8 mouse cellular contexts compared by ENCODE assay signal in the genomic region with DNA sequence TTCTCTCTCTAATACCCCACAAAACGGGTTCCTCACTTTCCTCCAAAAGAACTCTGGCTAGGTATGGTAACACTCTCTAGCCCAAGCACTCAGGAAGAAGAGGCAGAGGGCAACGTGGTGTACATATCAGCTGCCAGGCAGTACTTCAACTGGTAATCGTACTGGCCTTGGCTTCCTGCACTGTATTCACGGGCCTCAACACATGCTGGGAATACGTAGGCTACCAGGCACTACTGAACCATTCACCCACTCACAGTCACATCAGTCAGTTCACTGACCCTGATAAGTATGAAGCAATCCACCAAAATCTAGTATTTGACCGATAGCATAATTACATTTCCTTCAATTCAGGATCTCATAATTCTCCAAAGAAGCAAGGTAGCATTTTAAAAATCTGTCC. TPM values are rescaled to one million over a fixed set of nuclear protein-coding genes. Genes with fewer than 3 reads are reported as not detected.
A peak's percentile ranks its signal among the peaks of the same experiment; 100 is the strongest.
DNase-seq lines count a peak whose midpoint lies in the region; ATAC-seq and TF ChIP-seq lines count a peak whose summit lies in the region.
"Had no signal": no experiment of that assay in that cellular context is flagged by ENCODE, and none has a peak within 500 bp of the region (broad histone marks: within the 10 kb centered on the region; RNA-seq: fewer than 3 reads in every experiment).

No protein-coding gene starts in this region.

- ATAC-seq in heart, embryonic 15.5 days (replicated peaks; ENCODE audit: insufficient number of reproducible peaks, insufficient read depth, low FRiP score, low read depth), result no peak
- no peak for ATAC-seq in liver, embryonic 16.5 days (ENCODE audit: low read depth)
- ATAC-seq: activated CD4-positive, CD25-positive, alpha-beta regulatory T cell, adult 4 months had no signal

- H3K27ac ChIP-seq in layer of hippocampus, adult 2 months, result 0 out of 2 replicates have a peak overlapping the region, but pooled peaks have one; percentile 73
- H3K27ac ChIP-seq in bone marrow macrophage, adult 2 months (ENCODE audit: insufficient read depth, low read depth, low read length), result no peak overlapping the region
- no peak overlapping the region for H3K27ac ChIP-seq in heart, embryonic 15.5 days
- H3K27ac ChIP-seq in liver, embryonic 16.5 days (ENCODE audit: low read length), result no peak overlapping the region

- 49% methylated on average over 6 of the region's 6 CpGs for WGBS in heart, embryonic 15.5 days
- WGBS in liver, embryonic 16.5 days (ENCODE audit: insufficient replicate concordance), result 27% methylated on average over 6 of the region's 6 CpGs

- peak overlapping the region; percentile 91; the same call in 1 of the 2 replicates for H3K9ac ChIP-seq in heart, embryonic 15.5 days
- H3K9ac ChIP-seq in liver, embryonic 16.5 days (ENCODE audit: low read depth, low read length), result peak overlapping the region; percentile 91

- peak overlapping the region; percentile 68 for H3K4me2 ChIP-seq in heart, embryonic 15.5 days
- H3K4me2 ChIP-seq in liver, embryonic 16.5 days (ENCODE audit: low read depth, low read length), result peak overlapping the region; percentile 73

- no peak for TF ChIP-seq POLR2A in bone marrow macrophage, adult 2 months (IDR thresholded peaks at IDR 0.05; ENCODE audit: borderline replicate concordance, low read depth, low read length)

- H3K4me1 ChIP-seq in bone marrow macrophage, adult 2 months (ENCODE audit: control insufficient read depth, insufficient read depth, low read length), result peaks cover 46% of the 10 kb centered on the region
- H3K4me1 ChIP-seq in heart, embryonic 15.5 days (replicated peaks), result peaks cover 55% of the 10 kb centered on the region
- peaks cover 48% of the 10 kb centered on the region for H3K4me1 ChIP-seq in liver, embryonic 16.5 days (ENCODE audit: control insufficient read depth, low read depth, low read length)

- H3K9me3 ChIP-seq in heart, embryonic 15.5 days (replicated peaks), result no peaks in the 10 kb centered on the region
- no peaks in the 10 kb centered on the region for H3K9me3 ChIP-seq in liver, embryonic 16.5 days (replicated peaks; ENCODE audit: control insufficient read depth, low read length)

- H3K27me3 ChIP-seq in heart, embryonic 15.5 days, result no peaks in the 10 kb centered on the region
- no peaks in the 10 kb centered on the region for H3K27me3 ChIP-seq in liver, embryonic 16.5 days (ENCODE audit: control insufficient read depth, insufficient read depth, low read depth, low read length)

- H3K36me3 ChIP-seq in heart, embryonic 15.5 days, result peaks cover 5% of the 10 kb centered on the region; the same call in 1 of the 2 replicates
- H3K36me3 ChIP-seq in liver, embryonic 16.5 days (ENCODE audit: control insufficient read depth, insufficient read depth), result no peaks in the 10 kb centered on the region; the same call in 1 of the 2 replicates

- peak overlapping the region; percentile 80; the same call in 1 of the 2 replicates for H3K4me3 ChIP-seq in layer of hippocampus, adult 2 months
- H3K4me3 ChIP-seq in bone marrow macrophage, adult 2 months (ENCODE audit: insufficient read depth, low read length), result peak overlapping the region; percentile 38
- H3K4me3 ChIP-seq in heart, embryonic 15.5 days, result peak overlapping the region; percentile 83; the same call in 1 of the 2 replicates
- H3K4me3 ChIP-seq in liver, embryonic 16.5 days (ENCODE audit: low read depth, low read length), result peak overlapping the region; percentile 87

- DNase-seq in layer of hippocampus, adult 2 months (ENCODE audit: low spot score in 2 of 2), result no peak
- no peak for DNase-seq in layer of hippocampus, postnatal 25 days (ENCODE audit: extremely low spot score in 1 of 2, low spot score in 1 of 2)
- DNase-seq in embryo, embryonic 10 days (ENCODE audit: low spot score), result no peak
- no peak for DNase-seq in layer of hippocampus, adult 8-10 months (ENCODE audit: low spot score in 2 of 2)

- TF ChIP-seq CTCF in layer of hippocampus, adult 2 months (conservative IDR thresholded peaks at IDR 0.05), result no peak
- no peak for TF ChIP-seq CTCF in bone marrow macrophage, adult 2 months (IDR thresholded peaks at IDR 0.05; ENCODE audit: low read depth, low read length)

RNA-seq across cellular contexts. Expression of gene Thrap3, which starts 3.0 kb away (rescaled TPM):
- total RNA-seq in layer of hippocampus, adult 2 months (2021), result 100 to 1,000 TPM; 150 to 166 TPM
- 100 to 1,000 TPM; 133 to 154 TPM for total RNA-seq in layer of hippocampus, postnatal 25 days (2021)
- polyA plus RNA-seq in bone marrow macrophage, adult 2 months (2012; ENCODE audit: insufficient read depth, insufficient read length, missing spikeins), result 230 and 236 TPM in 2 replicates
- 129 and 149 TPM in 2 replicates for polyA plus RNA-seq in heart, embryonic 15.5 days (2015; fragmentation: Nextera tagmentation; extraction: Ambion mirVana)
- 78.1 and 78.4 TPM in 2 replicates for polyA plus RNA-seq in liver, embryonic 16.5 days (2015; fragmentation: Nextera tagmentation; extraction: Ambion mirVana)
- 100 to 1,000 TPM; 151 to 172 (median 170) TPM for total RNA-seq in layer of hippocampus, adult 8-10 months (2022)

RNA-seq across cellular contexts. Expression of gene Sh3d21, which starts 36.3 kb away (rescaled TPM):
- under 1 TPM; 0.59 to 0.81 TPM for total RNA-seq in layer of hippocampus, adult 2 months (2021)
- total RNA-seq in layer of hippocampus, postnatal 25 days (2021), result 1 to 10 TPM in 1 of 2 experiments, under 1 TPM in 1; 0.62 to 1.0 TPM
- 1.3 and 2.0 TPM in 2 replicates for polyA plus RNA-seq in bone marrow macrophage, adult 2 months (2012; ENCODE audit: insufficient read depth, insufficient read length, missing spikeins)
- 3.3 and 4.1 TPM in 2 replicates for polyA plus RNA-seq in heart, embryonic 15.5 days (2015; fragmentation: Nextera tagmentation; extraction: Ambion mirVana)
- 1.1 and 1.4 TPM in 2 replicates for polyA plus RNA-seq in liver, embryonic 16.5 days (2015; fragmentation: Nextera tagmentation; extraction: Ambion mirVana)
- 1 to 10 TPM in 3 of 4 experiments, under 1 TPM in 1; 0.68 to 1.3 (median 1.1) TPM for total RNA-seq in layer of hippocampus, adult 8-10 months (2022)

RNA-seq across cellular contexts. Expression of gene Eva1b, which starts 52.0 kb away (rescaled TPM):
- total RNA-seq in layer of hippocampus, adult 2 months (2021), result 1 to 10 TPM; 3.3 to 3.6 TPM
- 1 to 10 TPM; 2.8 to 3.1 TPM for total RNA-seq in layer of hippocampus, postnatal 25 days (2021)
- polyA plus RNA-seq in bone marrow macrophage, adult 2 months (2012; ENCODE audit: insufficient read depth, insufficient read length, missing spikeins), result 20.7 and 23.1 TPM in 2 replicates
- 28.0 and 37.7 TPM in 2 replicates for polyA plus RNA-seq in heart, embryonic 15.5 days (2015; fragmentation: Nextera tagmentation; extraction: Ambion mirVana)
- 11.6 and 13.0 TPM in 2 replicates for polyA plus RNA-seq in liver, embryonic 16.5 days (2015; fragmentation: Nextera tagmentation; extraction: Ambion mirVana)
- 1 to 10 TPM; 2.5 to 4.8 (median 3.3) TPM for total RNA-seq in layer of hippocampus, adult 8-10 months (2022)

RNA-seq across cellular contexts. Expression of gene Map7d1, which starts 56.6 kb away (rescaled TPM):
- 100 to 1,000 TPM; 246 to 249 TPM for total RNA-seq in layer of hippocampus, adult 2 months (2021)
- total RNA-seq in layer of hippocampus, postnatal 25 days (2021), result 100 to 1,000 TPM; 242 to 265 TPM
- 131 and 139 TPM in 2 replicates for polyA plus RNA-seq in bone marrow macrophage, adult 2 months (2012; ENCODE audit: insufficient read depth, insufficient read length, missing spikeins)
- polyA plus RNA-seq in heart, embryonic 15.5 days (2015; fragmentation: Nextera tagmentation; extraction: Ambion mirVana), result 39.4 and 50.7 TPM in 2 replicates
- 4.6 and 5.8 TPM in 2 replicates for polyA plus RNA-seq in liver, embryonic 16.5 days (2015; fragmentation: Nextera tagmentation; extraction: Ambion mirVana)
- total RNA-seq in layer of hippocampus, adult 8-10 months (2022), result 100 to 1,000 TPM; 240 to 257 (median 248) TPM
